Mouse (Mus musculus): ENCODE measurements around the gene Dnajc17. TPM values are rescaled to one million over a fixed set of nuclear protein-coding genes. Genes with fewer than 3 reads are reported as not detected.
A peak's percentile ranks its signal among the peaks of the same experiment; 100 is the strongest.

Dnajc17 gene
- polyA plus RNA-seq (2016; fragmentation: Nextera tagmentation; extraction: Ambion mirVana) = 12.0 and 12.6 TPM in 2 replicates

DNA sequence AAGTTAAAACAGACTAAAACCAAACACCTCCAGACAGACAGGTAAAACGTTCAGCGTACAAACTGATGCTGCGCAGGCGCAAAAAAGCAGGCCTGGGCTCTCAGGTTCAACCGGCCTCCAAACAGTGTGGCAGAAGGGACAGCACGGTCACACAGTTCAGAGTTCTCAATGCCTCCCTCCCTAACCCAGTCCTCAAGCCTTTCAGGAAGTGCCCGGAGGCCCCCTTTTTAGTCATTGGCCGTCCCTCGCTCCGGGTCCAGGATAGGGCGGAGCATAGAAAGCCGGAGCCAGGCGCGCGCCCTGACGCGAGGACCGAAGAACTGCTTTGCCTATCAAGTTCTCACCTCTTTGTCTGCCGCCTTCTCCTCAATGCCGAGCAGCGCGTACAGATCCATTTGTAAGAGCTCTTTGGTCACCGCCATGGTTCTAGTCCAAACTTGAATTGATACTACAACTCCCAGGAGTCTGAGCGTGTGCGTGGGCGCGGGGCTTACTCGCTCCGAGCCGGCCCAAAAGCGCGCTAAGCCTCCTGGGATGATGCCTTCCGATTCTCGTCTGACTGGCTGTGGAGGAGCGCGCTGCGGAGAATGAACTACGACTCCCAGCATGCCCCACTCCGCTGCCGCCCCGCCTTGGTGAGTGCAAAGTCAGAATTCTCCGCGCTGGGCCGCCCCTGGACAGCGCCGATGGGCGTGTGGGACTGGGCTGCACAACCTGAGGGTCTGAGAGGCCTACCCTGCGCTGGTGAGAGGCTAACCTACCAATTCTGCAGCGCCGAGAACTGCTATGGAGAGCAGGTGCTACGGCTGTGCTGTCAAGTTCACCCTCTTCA lies at the start of gene Dnajc17, which contains the start of gene Zfyve19:
Gene Dnajc17, minus strand, starts transcription at position 452 of the 832 bp plus-strand sequence.
Gene Zfyve19, plus strand, starts transcription at position 274 of the 832 bp plus-strand sequence.
- Histone ChIP-seq H3K4me1 (replicated peaks) (peaks cover 13% of the 10 kb centered on the region), H3K4me2 (peak within 1 kb of the TSS; percentile 77), H3K27ac (ENCODE audit: poor library complexity, severe bottlenecking) (peak within 1 kb of the TSS; percentile 80), H3K36me3 (peaks cover 30% of the 10 kb centered on the region), H3K4me3 (peak within 1 kb of the TSS; percentile 68), H3K9me3 (replicated peaks) (no peaks in the 10 kb centered on the region), H3K27me3 (replicated peaks) (no peaks in the 10 kb centered on the region), H3K9ac (peak within 1 kb of the TSS; percentile 78)
- WGBS = 0% methylated on average over 51 of the region's 51 CpGs
- ATAC-seq (ENCODE audit: insufficient number of reproducible peaks, low FRiP score) = peak; percentile 96

DNA sequence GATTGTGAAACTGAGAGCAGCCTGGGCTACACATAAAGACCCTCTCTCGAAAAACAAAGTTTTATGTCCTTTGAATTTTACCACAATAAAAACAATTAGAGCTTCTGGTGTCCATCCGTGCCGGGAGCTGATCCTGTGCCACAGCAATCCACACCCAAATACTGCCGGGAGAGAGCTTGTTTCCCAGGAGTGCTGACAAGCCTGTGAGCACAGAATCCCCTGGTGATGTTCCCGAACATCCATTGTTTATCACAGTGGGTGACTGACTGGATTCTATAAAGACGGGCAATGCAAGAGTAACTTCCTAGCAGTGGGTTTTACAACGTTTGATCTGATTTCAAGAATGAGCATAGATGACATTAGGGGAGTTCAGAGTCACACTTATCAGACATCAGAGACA lies 46.4 kb upstream of the Dnajc17 start:
- WGBS = 21% methylated on average over 7 of the region's 7 CpGs
- ATAC-seq (ENCODE audit: insufficient number of reproducible peaks, low FRiP score) = no peak
- no peaks in the 10 kb centered on the region for H3K36me3 ChIP-seq
- H3K4me3 ChIP-seq = no peak overlapping the region
- H3K4me1 ChIP-seq (replicated peaks) = peaks cover 4% of the 10 kb centered on the region
- H3K4me2 ChIP-seq = no peak overlapping the region
- H3K27ac ChIP-seq (ENCODE audit: poor library complexity, severe bottlenecking) = no peak overlapping the region
- no peak overlapping the region for H3K9ac ChIP-seq
- no peaks in the 10 kb centered on the region for H3K9me3 ChIP-seq (replicated peaks)
- H3K27me3 ChIP-seq (replicated peaks) = peaks cover 39% of the 10 kb centered on the region

DNA sequence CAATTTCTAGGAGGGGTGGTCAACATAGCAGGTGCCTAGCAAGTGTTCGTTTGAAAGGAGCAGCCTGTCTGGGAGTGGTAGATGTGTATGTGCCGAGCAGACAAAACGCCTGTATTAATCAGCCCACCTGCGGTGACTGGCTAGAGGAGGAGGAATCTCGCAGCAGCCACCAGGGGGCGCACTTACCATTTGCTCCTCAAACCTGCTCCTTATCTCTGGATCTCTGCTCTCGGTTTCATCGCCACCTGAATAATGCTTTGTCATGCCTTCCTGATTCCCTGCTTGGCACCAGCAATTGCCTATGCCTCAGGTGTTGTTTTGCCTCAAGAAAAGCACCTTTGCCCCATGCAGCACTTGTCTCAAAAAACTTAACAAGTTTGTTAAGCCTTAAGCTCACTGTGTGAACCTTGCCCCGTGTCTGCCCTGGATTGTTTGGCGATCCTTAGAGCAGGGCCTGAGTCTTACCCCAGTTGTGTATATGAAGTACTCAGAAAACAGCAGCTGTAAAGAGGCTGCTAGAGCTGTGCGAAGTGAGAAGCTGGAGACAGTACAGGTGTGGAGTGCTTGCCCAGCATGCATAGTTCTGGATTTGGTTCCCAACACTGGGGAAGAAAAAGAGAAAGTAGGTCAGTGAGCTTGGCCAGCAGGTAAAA lies 42.4 kb upstream of the Dnajc17 start:
- Histone ChIP-seq H3K4me3 (peak overlapping the region; percentile 21; the same call in 1 of the 2 replicates), H3K9ac (peak overlapping the region; percentile 2; the same call in 1 of the 2 replicates), H3K4me1 (replicated peaks) (peaks cover 4% of the 10 kb centered on the region), H3K27me3 (replicated peaks) (peaks cover 49% of the 10 kb centered on the region), H3K9me3 (replicated peaks) (no peaks in the 10 kb centered on the region), H3K36me3 (no peaks in the 10 kb centered on the region), H3K27ac (ENCODE audit: poor library complexity, severe bottlenecking) (no peak overlapping the region), H3K4me2 (peak overlapping the region; percentile 58)
- ATAC-seq (ENCODE audit: insufficient number of reproducible peaks, low FRiP score) = peak; percentile 65; the same call in 1 of the 2 replicates
- 15% methylated on average over 11 of the region's 11 CpGs for WGBS

DNA sequence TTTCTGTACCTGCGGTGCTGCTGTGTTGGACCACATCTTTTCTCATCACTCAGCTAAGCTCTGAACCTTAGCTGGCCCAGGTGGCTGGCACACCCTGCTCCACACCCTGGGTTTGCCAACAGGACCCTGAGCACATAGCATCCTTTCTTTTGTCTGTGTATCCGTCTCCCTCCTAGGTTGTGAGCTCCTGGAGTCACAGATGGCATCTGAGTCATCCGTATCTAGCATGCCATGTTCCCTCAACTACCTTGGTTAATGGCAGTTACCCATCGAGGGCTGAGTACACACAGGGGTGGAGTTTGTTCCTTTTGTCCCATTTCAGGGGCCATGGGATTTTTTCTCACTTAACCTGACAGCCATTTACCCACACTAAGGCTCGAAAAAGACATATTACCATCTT lies 41.8 kb upstream of the Dnajc17 start:
- 63% methylated on average over 5 of the region's 5 CpGs for WGBS
- Histone ChIP-seq H3K9me3 (replicated peaks) (no peaks in the 10 kb centered on the region), H3K36me3 (no peaks in the 10 kb centered on the region), H3K4me2 (peak overlapping the region; percentile 58; the same call in 1 of the 2 replicates), H3K4me3 (no peak overlapping the region), H3K27ac (ENCODE audit: poor library complexity, severe bottlenecking) (no peak overlapping the region), H3K4me1 (replicated peaks) (peaks cover 4% of the 10 kb centered on the region), H3K27me3 (replicated peaks) (peaks cover 47% of the 10 kb centered on the region), H3K9ac (no peak overlapping the region)
- no peak for ATAC-seq (ENCODE audit: insufficient number of reproducible peaks, low FRiP score)

DNA sequence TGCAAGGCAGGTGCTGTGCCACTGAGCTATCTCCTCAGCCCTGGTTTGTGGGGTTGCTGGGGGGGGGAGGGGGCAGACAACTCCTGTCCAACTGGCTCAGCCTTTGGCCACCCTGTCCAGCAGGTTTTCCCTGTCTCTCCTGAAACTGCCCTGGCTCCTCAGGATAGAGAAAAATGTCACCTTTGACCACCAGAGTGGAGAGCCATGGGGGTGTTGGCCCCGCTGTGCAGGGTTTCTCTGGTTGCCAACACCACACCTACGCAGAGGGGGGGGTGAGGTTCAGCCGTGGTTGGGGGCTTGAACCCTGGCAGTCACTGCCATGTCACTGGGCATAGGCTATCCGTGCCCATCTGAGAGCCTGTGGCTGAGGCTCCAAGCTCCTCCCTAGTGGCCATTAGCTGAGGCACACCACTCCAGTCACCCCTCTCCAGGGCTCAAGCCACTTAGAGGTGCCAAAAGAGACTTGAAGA lies 41.0 kb upstream of the Dnajc17 start:
- H3K4me2 ChIP-seq = no peak overlapping the region
- H3K27ac ChIP-seq (ENCODE audit: poor library complexity, severe bottlenecking) = no peak overlapping the region
- H3K27me3 ChIP-seq (replicated peaks) = peaks cover 40% of the 10 kb centered on the region
- 71% methylated on average over 4 of the region's 4 CpGs for WGBS
- H3K36me3 ChIP-seq = no peaks in the 10 kb centered on the region
- H3K4me1 ChIP-seq (replicated peaks) = peaks cover 4% of the 10 kb centered on the region
- no peak overlapping the region for H3K9ac ChIP-seq
- ATAC-seq (ENCODE audit: insufficient number of reproducible peaks, low FRiP score) = no peak
- no peaks in the 10 kb centered on the region for H3K9me3 ChIP-seq (replicated peaks)
- H3K4me3 ChIP-seq = no peak overlapping the region

DNA sequence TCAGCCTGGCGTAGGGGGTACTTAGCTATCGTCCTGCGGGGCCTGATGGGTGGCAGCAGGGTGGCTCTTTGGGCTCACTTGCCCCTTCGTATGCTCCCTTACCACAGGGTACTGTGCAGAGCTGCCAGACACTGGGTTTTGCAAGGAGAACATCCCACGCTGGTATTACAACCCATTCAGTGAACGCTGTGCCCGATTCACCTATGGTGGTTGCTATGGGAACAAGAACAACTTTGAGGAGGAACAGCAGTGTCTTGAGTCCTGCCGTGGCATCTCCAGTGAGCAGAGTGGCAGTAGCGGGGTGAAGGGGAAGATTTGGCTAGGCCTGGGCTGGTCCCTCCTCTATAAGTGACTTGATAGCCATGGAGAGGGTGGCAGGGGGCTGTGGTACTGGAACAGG lies 39.3 kb upstream of the Dnajc17 start:
- WGBS = 73% methylated on average over 9 of the region's 9 CpGs
- Histone ChIP-seq H3K4me3 (no peak overlapping the region), H3K36me3 (no peaks in the 10 kb centered on the region), H3K4me1 (replicated peaks) (peaks cover 4% of the 10 kb centered on the region), H3K4me2 (no peak overlapping the region), H3K9me3 (replicated peaks) (no peaks in the 10 kb centered on the region), H3K9ac (no peak overlapping the region), H3K27me3 (replicated peaks) (peaks cover 25% of the 10 kb centered on the region), H3K27ac (ENCODE audit: poor library complexity, severe bottlenecking) (no peak overlapping the region)
- no peak for ATAC-seq (ENCODE audit: insufficient number of reproducible peaks, low FRiP score)

DNA sequence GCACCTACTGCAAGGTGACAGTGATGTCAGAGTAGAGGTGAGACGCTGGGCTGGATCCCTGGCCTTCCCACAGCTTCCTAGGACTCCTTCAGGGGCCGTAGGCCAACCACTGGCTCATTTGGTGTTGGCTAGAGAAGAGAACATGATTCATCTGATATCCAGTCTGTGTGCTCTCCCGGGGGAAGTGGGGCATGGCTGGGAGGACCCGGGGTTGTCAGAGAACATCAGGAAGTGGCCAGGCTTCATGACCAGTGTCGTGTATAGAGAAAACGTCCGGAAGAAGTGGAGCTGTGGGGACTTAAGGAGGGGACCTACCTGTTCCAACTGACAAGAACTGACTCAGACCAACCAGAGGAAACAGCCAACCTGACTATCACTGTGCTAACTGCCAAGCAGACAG lies 36.7 kb upstream of the Dnajc17 start:
- Histone ChIP-seq H3K4me3 (no peak overlapping the region), H3K27me3 (replicated peaks) (peaks cover 30% of the 10 kb centered on the region), H3K9me3 (replicated peaks) (no peaks in the 10 kb centered on the region), H3K4me1 (replicated peaks) (no peaks in the 10 kb centered on the region), H3K9ac (no peak overlapping the region), H3K27ac (ENCODE audit: poor library complexity, severe bottlenecking) (no peak overlapping the region), H3K36me3 (no peaks in the 10 kb centered on the region), H3K4me2 (no peak overlapping the region)
- WGBS = 65% methylated on average over 7 of the region's 7 CpGs
- ATAC-seq (ENCODE audit: insufficient number of reproducible peaks, low FRiP score) = no peak

DNA sequence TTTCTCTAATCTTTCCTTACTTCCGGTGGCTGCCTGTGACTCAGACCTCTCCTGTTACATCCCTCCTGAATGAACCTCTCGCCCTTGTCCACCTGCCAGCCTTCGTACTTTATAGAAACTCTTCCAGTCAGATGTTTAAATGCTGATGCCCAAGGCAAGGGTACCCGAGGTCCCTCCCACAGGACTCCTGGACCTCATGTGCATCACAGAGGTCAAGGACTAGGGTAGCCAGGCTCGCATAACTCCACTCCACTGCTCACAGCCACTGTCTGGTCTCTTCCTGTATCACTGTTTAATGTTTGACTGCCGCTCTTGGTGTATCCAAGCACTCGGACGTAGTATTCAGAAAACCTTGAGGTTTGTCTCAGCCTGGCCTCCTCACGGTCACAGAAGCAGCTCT lies 34.0 kb upstream of the Dnajc17 start:
- Histone ChIP-seq H3K36me3 (no peaks in the 10 kb centered on the region), H3K27me3 (replicated peaks) (peaks cover 42% of the 10 kb centered on the region), H3K4me1 (replicated peaks) (peaks cover 5% of the 10 kb centered on the region), H3K4me2 (no peak overlapping the region), H3K27ac (ENCODE audit: poor library complexity, severe bottlenecking) (no peak overlapping the region), H3K9ac (no peak overlapping the region), H3K9me3 (replicated peaks) (no peaks in the 10 kb centered on the region), H3K4me3 (no peak overlapping the region)
- no peak for ATAC-seq (ENCODE audit: insufficient number of reproducible peaks, low FRiP score)
- WGBS = 63% methylated on average over 9 of the region's 9 CpGs

DNA sequence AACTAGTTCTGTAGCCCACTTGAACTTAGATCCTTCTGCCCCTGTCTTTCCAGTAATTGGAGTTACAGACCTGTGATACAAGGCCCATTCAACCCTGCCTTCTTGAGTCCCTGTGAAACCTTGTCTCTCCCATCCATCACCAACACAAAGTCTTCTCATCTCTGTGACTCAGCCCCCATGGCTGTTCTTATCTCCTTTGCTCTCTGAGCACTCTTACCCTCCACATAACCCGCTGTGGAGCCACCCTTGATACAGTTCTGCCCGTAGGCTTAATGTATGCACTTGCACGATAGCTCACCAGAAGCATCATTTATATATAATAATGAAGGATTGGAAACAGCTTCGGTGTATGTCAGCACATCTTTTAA lies 32.2 kb upstream of the Dnajc17 start:
- Histone ChIP-seq H3K4me1 (replicated peaks) (peaks cover 14% of the 10 kb centered on the region), H3K27me3 (replicated peaks) (peaks cover 52% of the 10 kb centered on the region), H3K4me3 (no peak overlapping the region), H3K36me3 (no peaks in the 10 kb centered on the region), H3K9ac (no peak overlapping the region), H3K27ac (ENCODE audit: poor library complexity, severe bottlenecking) (no peak overlapping the region), H3K9me3 (replicated peaks) (no peaks in the 10 kb centered on the region), H3K4me2 (no peak overlapping the region)
- ATAC-seq (ENCODE audit: insufficient number of reproducible peaks, low FRiP score) = no peak
- 75% methylated on average over 4 of the region's 4 CpGs for WGBS

DNA sequence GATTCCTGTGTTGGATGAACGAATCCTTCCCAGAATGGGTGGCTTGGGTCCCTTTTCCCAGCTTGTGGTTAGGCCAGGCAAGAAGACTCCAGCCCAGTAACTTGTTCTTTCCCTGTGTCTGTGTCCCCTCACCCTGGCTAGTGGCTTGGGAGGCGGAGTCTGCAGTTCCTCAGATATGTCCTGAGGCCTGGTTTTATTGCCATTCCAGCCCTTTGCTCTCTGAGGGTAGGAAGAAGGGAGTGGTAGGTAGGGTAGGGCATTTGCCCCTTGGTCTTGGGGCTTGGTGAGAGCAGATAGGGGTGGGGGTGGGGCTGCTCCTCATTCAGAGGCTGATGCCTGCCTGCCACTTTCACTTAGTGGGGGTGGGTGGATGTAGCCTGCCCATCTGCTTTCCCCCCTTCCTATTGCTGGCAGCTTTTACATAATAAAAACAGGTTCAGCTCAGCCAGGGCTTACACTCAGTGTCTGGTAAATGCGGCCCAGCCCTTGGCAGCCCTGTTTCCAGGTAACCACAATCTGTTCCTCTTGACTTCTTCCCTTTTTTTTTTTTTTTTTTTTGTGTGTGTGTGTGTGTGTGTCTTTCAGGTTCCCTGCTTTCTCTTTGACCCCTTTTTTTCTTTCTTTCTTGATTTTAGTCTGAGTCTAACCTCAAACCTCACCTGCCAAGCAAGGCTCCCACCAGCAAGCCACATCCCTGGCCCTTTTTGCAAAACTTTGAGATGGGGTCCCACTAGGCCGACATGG lies 31.7 kb upstream of the Dnajc17 start:
- 61% methylated on average over 4 of the region's 4 CpGs for WGBS
- no peaks in the 10 kb centered on the region for H3K36me3 ChIP-seq
- no peak overlapping the region for H3K9ac ChIP-seq
- H3K4me1 ChIP-seq (replicated peaks) = peaks cover 14% of the 10 kb centered on the region
- H3K27ac ChIP-seq (ENCODE audit: poor library complexity, severe bottlenecking) = no peak overlapping the region
- ATAC-seq (ENCODE audit: insufficient number of reproducible peaks, low FRiP score) = no peak
- H3K9me3 ChIP-seq (replicated peaks) = no peaks in the 10 kb centered on the region
- H3K27me3 ChIP-seq (replicated peaks) = peaks cover 58% of the 10 kb centered on the region
- no peak overlapping the region for H3K4me2 ChIP-seq
- no peak overlapping the region for H3K4me3 ChIP-seq

DNA sequence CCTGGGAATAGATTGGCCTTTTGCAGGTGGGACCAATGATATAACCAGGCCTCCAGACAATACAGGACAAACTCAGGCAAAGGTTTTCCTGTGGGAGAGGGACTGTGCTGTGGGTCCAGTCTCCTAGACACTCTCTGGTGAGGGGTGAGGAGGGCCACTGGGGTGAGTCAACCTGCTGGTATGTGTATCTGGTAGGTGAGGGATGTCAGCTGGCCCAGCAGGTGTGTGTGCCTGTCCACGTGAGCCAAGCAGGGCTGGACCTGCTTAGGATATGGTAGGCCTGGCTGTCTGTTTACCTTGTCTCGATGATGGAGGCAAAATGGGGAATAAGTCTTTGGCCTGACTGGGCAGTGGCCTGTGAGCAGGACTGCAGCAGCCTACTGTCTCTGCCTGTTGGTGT lies 30.1 kb upstream of the Dnajc17 start:
- Histone ChIP-seq H3K4me3 (no peak overlapping the region), H3K9me3 (replicated peaks) (no peaks in the 10 kb centered on the region), H3K9ac (no peak overlapping the region), H3K27ac (ENCODE audit: poor library complexity, severe bottlenecking) (no peak overlapping the region), H3K4me2 (no peak overlapping the region), H3K27me3 (replicated peaks) (peaks cover 73% of the 10 kb centered on the region), H3K36me3 (no peaks in the 10 kb centered on the region), H3K4me1 (replicated peaks) (peaks cover 14% of the 10 kb centered on the region)
- no peak for ATAC-seq (ENCODE audit: insufficient number of reproducible peaks, low FRiP score)
- WGBS = 59% methylated on average over 2 of the region's 2 CpGs

All from heart, embryonic 12.5 days (tissue).